Mouse (Mus musculus) cerebellum, adult 11-12 months (tissue): Measurements from ENCODE around the gene Mup10.
"Not testable (repeated sequence)": the region's sequence is repeated elsewhere in the genome, so short reads cannot be mapped to it uniquely, and the experiment has no call there.

Experiments
- DNase-seq: peaks from one replicate; pipeline ENCODE4 v3.0.0; 2022

The Mup10 gene

GRCm38 (mm10) chr4:60582099-60582498, at the start of gene Mup10:
Gene Mup10 (minus strand): TSS chr4:60582199.
- DNase-seq, result not testable (repeated sequence)
